Mouse (Mus musculus) cerebellum, postnatal 25 days (tissue): Measurements from ENCODE around the gene Socs4.
"Not testable (repeated sequence)": the region's sequence is repeated elsewhere in the genome, so short reads cannot be mapped to it uniquely, and the experiment has no call there.

ENCODE experiments used
- DNase-seq, 2 experiments: peaks; one replicate each; pipeline ENCODE4 v3.0.0; 2021; ENCODE audit warnings: mixed read lengths in 2 of 2

The Socs4 gene

GRCm38 (mm10) chr14:47287021-47287420, 10.3 kb downstream of the Socs4 start:
- no peak for DNase-seq

- no peak for DNase-seq
Observed at GRCm38 (mm10) chr14:47291772-47292171, 15.0 kb downstream of the Socs4 start.

- DNase-seq = no peak
Observed at GRCm38 (mm10) chr14:47294136-47294535, 17.4 kb downstream of the Socs4 start.

- DNase-seq = no peak
Observed at GRCm38 (mm10) chr14:47296232-47296631, 19.5 kb downstream of the Socs4 start.

GRCm38 (mm10) chr14:47297785-47298407, 21.2 kb downstream of the Socs4 start, which contains the start of gene Mapk1ip1l:
TSS of gene Mapk1ip1l (plus strand) at chr14:47298266.
- peak; percentile 93 to 96 for DNase-seq

- DNase-seq = no peak
Observed at GRCm38 (mm10) chr14:47298408-47298792, 21.7 kb downstream of the Socs4 start.

GRCm38 (mm10) chr14:47298819-47299261, 22.1 kb downstream of the Socs4 start:
- peak in 1 of 2 experiments; percentile 25 for DNase-seq

- no peak for DNase-seq
Observed at GRCm38 (mm10) chr14:47302885-47303680, 26.4 kb downstream of the Socs4 start.

GRCm38 (mm10) chr14:47304814-47305405, 28.2 kb downstream of the Socs4 start:
- DNase-seq = no peak

- DNase-seq = no peak
Observed at GRCm38 (mm10) chr14:47305933-47306332, 29.2 kb downstream of the Socs4 start.

GRCm38 (mm10) chr14:47307669-47308068, 30.9 kb downstream of the Socs4 start:
- DNase-seq = no peak

- no peak for DNase-seq
Observed at GRCm38 (mm10) chr14:47309061-47309460, 32.3 kb downstream of the Socs4 start.

- DNase-seq = peak; percentile 87 to 89
Observed at GRCm38 (mm10) chr14:47310342-47311181, 33.8 kb downstream of the Socs4 start.

- DNase-seq = no peak
Observed at GRCm38 (mm10) chr14:47319362-47319761, 42.6 kb downstream of the Socs4 start.

GRCm38 (mm10) chr14:47321581-47321980, 44.9 kb downstream of the Socs4 start:
- DNase-seq = not testable (repeated sequence)

- no peak for DNase-seq
Observed at GRCm38 (mm10) chr14:47325965-47326761, 49.4 kb downstream of the Socs4 start.

GRCm38 (mm10) chr14:47327347-47327746, 50.6 kb downstream of the Socs4 start:
- no peak for DNase-seq

- no peak for DNase-seq
Observed at GRCm38 (mm10) chr14:47331920-47332319, 55.2 kb downstream of the Socs4 start.

- DNase-seq = peak; percentile 58 to 75
Observed at GRCm38 (mm10) chr14:47334819-47335218, 58.1 kb downstream of the Socs4 start.

GRCm38 (mm10) chr14:47335300-47335699, 58.6 kb downstream of the Socs4 start:
- DNase-seq = no peak

GRCm38 (mm10) chr14:47340231-47340925, 63.6 kb downstream of the Socs4 start:
- peak; percentile 20 to 25 for DNase-seq
